Mouse (Mus musculus) urinary bladder, postnatal 25 days (tissue): ENCODE measurements around the gene Rnf126.

Source experiments
- DNase-seq: peaks from one replicate; pipeline ENCODE4 v3.0.0; 2022; ENCODE audit warnings: low spot score

Gene Rnf126

DNA sequence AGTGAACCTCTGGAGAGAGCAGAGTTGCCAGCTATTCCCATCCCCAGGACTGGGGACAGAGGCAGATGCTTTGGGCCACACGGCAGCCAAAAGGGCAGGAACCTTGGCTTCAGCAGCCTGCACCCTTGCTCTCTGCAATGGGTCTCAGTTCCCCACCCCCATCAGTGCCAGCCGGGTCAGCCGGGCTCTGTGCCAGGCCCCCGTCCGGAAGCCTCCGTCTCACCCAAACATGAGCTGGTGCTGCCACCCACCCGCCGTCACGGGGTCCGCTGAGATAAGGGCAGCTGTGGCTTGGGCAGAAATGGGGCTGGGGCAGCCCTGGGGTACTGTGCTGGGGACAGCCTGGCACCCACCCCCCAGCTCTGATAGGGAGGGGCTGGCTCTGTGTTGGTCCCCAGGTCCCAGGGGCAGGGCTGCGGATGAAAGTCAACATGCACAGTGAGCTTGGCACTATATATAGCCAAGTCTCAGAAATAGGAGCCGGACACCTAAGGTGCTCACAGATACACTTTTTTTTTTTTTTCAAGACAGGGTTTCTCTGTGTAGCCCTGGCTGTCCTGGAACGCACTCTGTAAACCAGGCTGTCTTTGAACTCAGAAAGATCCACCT is 37.3 kb downstream of the Rnf126 start:
- DNase-seq = no peak

GRCm38 (mm10) chr10:79728323-79729249 is 38.2 kb downstream of the Rnf126 start:
- no peak for DNase-seq

DNA sequence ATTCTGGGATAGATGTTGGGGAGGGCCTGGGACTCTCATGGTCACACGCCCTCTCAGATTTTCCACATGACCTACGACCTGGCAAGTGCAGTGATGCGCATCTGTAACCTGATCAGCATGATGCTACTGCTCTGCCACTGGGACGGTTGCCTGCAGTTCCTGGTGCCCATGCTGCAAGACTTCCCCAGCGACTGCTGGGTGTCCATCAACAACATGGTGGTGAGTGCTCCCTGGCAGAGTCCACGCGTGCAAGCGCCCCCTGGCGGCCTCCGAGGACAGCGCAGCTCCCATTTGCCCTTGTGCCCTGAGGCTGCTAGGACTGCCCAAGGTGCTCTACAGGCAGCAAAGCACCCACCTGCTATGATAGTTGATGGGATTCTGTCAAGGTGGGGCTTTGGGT is 40.7 kb downstream of the Rnf126 start:
- DNase-seq = no peak

GRCm38 (mm10) chr10:79723692-79724091 is 43.1 kb downstream of the Rnf126 start:
- DNase-seq = no peak

GRCm38 (mm10) chr10:79723047-79723446 is 43.7 kb downstream of the Rnf126 start:
- no peak for DNase-seq

- DNase-seq = no peak
These were observed 45.7 kb downstream of the Rnf126 start for GRCm38 (mm10) chr10:79721089-79721488.

GRCm38 (mm10) chr10:79717640-79718357 is 49.0 kb downstream of the Rnf126 start:
- DNase-seq = peak; percentile 79

- DNase-seq = no peak
These were observed 49.8 kb downstream of the Rnf126 start for GRCm38 (mm10) chr10:79716988-79717355.

GRCm38 (mm10) chr10:79716254-79716987 is 50.3 kb downstream of the Rnf126 start, which contains the start of gene Hcn2:
Gene Hcn2, plus strand, starts transcription at chr10:79716634.
- no peak for DNase-seq

DNA sequence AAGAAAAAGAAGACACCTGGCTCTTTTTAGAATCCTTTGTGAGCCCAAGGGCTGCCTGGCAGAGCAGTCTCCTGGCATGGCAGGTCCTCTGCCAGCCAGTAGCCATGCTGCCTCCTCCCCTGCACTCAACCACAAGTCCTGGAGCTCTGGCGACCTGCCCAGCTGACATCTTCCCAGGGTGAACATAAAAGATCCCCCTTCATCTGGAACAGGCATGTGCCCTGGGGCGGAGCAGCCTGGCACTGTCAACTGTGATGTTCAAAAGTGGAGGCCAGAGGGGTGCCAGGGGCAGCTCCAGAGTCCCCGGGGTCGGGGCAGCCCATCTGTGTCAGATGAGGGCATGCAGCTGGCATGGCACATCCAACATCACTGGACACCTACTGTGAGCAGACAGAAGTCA is 51.8 kb downstream of the Rnf126 start:
- DNase-seq = no peak

GRCm38 (mm10) chr10:79713163-79713562 is 53.6 kb downstream of the Rnf126 start:
- no peak for DNase-seq

DNA sequence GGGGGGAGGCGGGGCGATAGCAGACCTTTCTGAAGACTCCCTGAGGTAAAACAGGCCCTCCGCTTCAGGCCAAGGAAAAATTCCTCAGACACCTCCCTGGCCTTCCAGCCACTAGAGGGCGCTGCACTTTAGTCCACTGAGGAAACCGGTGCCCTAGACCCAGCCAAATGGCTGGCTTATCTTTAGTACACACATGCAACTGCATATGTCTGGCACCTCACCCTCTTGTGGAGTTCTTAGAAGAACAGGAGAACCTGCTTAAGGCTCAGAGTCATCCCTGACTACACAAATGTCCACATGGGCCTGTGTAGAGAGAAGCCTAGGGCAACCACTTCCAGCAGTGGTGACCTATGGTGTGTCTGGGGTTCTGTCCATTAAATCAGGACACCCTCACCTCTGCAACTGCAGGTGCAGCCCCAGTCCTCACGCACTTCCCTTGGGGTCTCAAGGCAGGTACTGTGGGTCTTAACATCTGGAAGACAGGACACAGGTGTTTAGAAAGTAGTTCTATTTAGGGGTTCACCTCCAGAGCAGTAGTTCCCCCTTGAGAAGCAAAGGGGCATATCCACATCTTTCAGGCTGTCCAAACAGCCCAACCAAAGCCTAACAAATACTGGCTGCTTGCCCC is 54.1 kb downstream of the Rnf126 start:
- DNase-seq = peak; percentile 77

DNA sequence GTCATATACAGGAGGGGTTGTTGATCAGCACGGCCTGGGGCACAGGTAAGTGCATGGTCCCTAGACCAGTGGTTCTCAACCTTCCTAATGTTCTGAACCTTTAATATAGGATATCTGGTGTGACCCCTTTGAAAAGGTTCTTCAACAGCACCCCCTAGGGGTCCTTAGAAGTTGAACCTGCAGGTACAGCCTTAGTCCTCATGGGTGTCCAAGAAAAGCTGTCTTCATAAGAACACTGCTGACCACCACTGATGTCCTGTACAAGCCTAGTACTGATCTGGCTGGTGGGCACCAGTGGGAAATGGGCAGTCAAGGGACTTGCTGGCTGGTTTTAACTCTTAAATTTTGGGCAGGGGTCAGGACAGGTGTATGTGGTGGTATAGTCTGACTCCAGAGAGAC is 54.7 kb downstream of the Rnf126 start:
- DNase-seq = no peak

- no peak for DNase-seq
These were observed 57.4 kb downstream of the Rnf126 start for GRCm38 (mm10) chr10:79709307-79709706.

DNA sequence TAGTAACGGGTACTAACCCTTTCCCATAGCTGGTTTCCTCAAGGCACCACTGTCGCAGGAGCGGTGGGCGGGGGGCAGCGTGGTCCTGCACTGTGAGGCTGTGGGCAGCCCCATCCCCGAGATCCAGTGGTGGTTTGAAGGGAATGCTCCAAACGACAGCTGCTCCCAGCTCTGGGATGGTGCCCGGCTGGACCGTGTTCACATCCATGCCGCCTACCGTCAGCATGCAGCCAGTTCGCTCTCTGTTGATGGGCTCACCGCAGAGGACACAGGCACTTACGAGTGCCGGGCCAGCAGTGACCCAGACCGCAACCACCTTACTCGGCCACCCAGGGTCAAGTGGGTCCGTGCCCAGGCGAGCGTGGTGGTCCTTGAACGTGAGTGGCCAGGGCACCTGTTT is 58.1 kb downstream of the Rnf126 start:
- no peak for DNase-seq
